Mouse (Mus musculus): ENCODE results near the gene Abcb1a.
"Not testable (repeated sequence)": the region's sequence is repeated elsewhere in the genome, so short reads cannot be mapped to it uniquely, and the experiment has no call there.

Abcb1a gene

DNA sequence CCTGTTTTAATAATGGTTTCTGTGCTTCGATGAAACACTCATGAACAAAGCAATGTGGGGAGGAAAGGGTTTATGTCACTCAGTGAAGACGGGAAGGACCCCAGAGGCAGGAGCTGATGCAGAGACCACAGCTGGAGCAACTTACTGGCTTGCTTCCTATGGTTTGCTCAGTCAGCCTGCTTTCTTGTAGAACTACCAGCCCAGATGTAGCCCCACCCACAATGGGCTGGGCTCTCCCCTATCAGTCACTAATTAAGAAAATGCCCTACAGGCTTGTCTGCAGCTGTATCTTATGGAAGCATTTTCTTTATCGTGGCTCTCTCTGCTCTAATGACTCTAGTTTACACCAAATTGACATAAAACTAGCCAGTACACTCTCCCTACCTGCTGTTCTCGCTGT is 67.9 kb downstream of the Abcb1a start:
- DNase-seq (ENCODE audit: low spot score), result peak; percentile 3

- no peak for DNase-seq (ENCODE audit: low spot score)
Observed at GRCm38 (mm10) chr5:8732639-8733038, 72.8 kb downstream of the Abcb1a start.

DNA sequence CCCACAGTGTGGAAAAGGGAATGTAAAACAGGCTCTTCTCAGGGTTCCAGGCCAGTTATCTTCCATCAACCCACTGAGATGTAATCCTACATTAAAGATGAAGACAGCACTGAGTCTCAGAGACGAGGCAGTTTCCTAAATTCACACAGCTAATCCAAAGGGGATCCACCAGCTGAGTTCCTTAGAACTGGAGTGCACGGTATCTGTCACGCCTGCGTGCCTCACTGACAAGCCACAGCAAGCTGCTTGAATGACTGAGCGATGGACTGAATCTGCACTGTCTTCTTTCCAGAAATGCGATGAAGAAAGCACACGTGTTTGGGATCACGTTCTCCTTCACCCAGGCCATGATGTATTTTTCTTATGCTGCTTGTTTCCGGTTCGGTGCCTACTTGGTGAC is 73.4 kb downstream of the Abcb1a start:
- not testable (repeated sequence) for DNase-seq (ENCODE audit: low spot score)

- DNase-seq (ENCODE audit: low spot score), result no peak
Observed at GRCm38 (mm10) chr5:8736389-8736788, 76.5 kb downstream of the Abcb1a start.

DNA sequence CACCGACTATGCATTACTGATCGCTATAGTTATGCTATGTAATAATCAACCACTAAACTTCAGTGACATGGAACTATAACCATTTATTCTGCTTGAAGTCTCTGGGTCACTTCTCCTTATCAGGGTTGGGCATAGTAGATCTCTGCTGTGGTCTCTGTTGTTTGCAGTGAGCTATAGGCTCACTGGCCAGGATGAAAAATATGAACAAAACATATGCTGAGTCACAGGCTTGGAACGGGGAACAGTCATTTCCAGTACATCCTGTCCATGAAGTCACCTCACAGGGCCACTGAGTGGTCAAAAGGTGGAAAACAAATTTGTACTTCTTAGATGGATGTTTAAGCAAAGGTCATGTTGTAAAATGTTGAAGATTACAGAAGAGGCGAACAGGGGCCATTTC is 77.2 kb downstream of the Abcb1a start:
- DNase-seq (ENCODE audit: low spot score), result no peak

- not testable (repeated sequence) for DNase-seq (ENCODE audit: low spot score)
Observed at GRCm38 (mm10) chr5:8747244-8747643, 87.4 kb downstream of the Abcb1a start.

GRCm38 (mm10) chr5:8772866-8773265 is 113.0 kb downstream of the Abcb1a start:
- no peak for DNase-seq (ENCODE audit: low spot score)

GRCm38 (mm10) chr5:8778311-8778710 is 118.4 kb downstream of the Abcb1a start:
- no peak for DNase-seq (ENCODE audit: low spot score)

DNA sequence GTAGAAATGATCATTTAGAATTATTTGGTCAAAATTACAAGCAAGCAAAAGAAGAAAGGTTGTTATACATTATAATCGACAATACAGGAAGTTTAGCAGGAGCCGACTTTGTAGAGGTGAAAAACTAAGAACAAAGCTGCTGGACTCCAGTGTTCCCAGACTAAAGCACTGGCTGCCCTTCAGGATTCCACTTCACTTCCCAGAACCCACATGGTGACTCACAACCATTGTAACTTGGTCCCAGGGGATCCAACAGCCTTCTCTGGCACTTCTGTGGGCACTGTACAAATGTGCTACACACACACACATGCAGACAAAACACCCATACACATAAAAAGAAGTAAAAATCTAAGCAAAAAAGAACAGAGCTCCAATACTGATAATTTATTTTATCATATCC is 118.9 kb downstream of the Abcb1a start:
- DNase-seq (ENCODE audit: low spot score), result no peak

- DNase-seq (ENCODE audit: low spot score), result no peak
Observed at GRCm38 (mm10) chr5:8792281-8792680, 132.4 kb downstream of the Abcb1a start.

Data from embryo, embryonic 10.5 days (tissue).